Mouse (Mus musculus) thymus, postnatal 10 days (tissue): ENCODE measurements around the gene Tmem269.
A peak's percentile ranks its signal among the peaks of the same experiment; 100 is the strongest.

Experiments
- DNase-seq, 2 experiments: peaks; one replicate each; pipeline ENCODE4 v3.0.0; 2021; ENCODE audit warnings: low spot score in 2 of 2

Gene Tmem269

DNA sequence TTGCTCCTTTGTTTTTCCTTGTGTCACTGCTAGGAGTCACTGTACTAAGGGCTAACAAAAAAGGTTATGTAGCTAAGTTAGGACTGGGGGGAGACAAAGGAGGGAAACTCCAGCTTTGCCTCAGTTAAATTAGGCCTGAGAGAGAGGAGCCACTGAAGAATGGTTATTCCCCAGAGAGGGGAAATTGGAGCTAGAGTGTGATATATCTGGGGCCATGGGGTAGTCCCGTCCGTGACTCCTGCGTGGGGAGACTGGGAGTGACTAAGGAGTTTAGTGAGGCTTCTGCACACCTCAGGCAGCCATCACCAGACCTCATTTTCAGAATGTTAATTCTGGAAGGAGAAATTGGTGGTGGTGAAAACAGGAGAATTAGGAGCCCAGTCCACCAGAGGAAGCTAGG is 16.3 kb upstream of the Tmem269 start:
- DNase-seq: no peak

DNA sequence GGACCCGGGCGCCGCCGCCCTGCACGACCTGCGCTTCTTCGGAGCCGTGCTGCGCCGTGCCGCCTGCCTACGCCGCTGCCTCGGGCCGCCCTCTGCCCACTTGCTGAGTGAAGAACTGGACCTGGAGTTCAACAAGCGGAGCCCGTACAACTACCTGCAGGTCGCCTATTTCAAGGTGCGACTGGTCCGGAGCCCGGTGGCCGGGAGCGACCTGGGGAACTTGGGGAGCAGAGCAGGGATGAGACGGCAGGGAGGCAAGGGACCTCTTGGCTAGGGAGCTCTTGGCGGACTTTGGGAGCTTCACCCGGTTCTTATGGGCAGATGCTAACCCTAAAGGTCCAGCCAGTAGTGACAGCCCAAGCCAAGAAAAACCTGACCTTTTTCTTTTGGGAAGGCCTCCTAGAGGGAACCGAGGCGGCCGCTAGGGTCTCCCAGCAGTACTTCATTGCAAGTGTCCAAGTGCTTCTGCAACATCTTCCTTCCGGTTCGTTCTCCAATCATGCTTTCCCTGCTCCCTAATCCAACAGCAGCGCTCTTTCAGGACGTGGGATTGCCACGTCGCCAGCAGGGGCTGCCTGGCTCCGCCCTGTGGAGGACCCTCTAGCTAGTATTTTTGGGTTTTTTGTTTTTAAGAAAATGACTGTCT is 15.4 kb upstream of the Tmem269 start:
- DNase-seq: peak in 1 of 2 experiments; percentile 31

DNA sequence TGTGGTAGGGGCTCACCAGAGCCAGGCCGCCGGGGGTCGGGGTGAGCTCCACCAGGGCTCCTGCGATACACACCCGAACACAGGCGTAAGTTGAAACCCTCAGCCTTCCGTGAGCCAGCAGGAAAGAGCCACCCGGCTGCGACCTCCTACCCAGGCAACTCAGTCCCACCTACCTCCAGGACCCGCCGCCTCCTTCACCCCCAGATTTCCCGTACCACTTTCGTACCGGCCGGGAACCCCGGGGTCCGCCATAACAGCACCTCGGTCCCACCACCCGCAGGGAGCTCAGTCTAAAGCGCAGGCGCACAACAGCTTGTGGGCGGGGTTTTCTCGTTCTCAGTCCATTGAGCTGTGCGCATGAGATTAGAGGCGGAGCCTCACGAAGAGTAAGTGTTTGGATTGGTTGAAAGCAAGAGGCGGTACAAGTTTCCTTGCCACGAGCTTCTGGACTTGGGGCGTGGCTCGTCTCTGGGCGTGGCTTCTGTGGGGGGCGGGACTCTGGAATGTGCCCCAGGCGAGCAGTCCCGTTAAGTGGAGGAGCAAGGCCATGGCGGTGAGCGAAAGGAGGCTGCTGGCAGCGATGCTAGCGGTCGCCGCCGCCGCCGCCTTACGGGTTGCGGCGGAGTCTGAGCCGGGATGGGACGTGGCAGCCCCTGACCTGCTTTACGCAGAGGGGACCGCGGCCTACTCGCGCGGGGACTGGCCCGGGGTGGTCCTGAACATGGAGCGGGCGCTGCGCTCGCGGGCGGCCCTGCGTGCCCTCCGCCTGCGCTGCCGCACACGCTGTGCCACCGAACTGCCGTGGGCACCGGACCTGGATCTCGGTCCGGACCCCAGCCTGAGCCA is 14.6 kb upstream of the Tmem269 start, which contains the start of the genes AU022252 and P3h1:
AU022252 (minus strand) TSS at position 303 of the 846 bp plus-strand sequence.
P3h1 (plus strand) TSS at position 506 of the 846 bp plus-strand sequence.
- DNase-seq: peak; percentile 99

DNA sequence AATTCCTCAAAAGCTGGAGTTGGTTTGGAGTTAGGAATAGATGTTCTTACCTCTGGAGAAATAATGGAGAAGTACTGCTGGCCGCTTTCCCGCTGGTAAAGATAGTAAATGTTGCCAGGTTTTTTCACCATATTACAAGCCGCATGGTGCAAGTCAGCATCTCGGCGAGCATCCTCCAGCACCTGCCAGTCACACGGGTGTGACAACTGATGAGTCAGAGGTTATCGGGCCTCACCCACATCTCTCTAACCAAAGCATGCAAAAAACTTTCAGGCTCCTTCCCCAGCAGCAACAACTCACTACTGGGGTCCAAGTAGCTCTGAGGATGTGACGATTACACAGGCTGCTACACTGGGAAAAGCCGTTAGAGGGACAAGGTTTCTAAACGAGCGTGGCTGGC is 8.7 kb upstream of the Tmem269 start:
- no peak for DNase-seq

GRCm38 (mm10) chr4:119225719-119226118 is 7.7 kb upstream of the Tmem269 start:
- no peak for DNase-seq

DNA sequence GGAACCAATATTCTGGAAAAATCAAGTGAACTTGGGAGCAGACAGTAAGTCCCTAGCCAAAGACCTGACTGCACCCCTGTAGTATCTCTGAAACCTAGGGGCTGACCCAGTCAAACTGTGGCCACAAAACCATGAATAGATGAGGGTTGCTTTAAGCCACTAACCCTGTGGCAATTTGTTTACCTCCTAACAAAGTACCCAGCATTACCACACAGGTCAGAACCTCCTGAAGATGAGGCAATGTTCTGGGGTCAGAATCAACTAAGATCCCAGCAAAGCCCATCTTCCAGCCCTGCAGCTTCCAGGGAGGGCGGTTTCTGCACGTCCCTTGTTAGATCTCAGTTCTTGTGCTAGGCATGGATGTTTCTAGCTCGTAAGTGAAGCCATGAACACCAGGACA is 6.5 kb upstream of the Tmem269 start:
- no peak for DNase-seq

DNA sequence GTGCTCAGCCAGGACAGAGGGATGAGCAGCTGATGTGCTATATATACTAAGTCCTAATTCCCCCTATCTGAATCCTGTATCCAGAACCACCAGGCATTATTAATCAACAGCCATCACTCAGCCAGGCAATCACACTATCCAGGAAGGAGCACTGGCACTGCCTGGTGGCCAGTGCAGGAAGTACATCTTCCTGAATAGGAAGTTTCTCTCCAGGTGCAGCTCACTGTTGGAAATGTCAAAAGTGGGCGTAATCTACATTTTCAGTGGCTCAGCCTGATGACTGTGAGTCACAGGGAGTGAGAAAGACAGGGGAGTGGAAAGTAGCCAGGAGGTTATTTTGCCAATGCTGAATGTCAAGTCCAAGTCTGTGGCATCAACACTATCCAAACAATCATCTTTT is 5.7 kb upstream of the Tmem269 start:
- no peak for DNase-seq

- DNase-seq: no peak
Observed at GRCm38 (mm10) chr4:119216667-119217066, 1.4 kb downstream of the Tmem269 start.

DNA sequence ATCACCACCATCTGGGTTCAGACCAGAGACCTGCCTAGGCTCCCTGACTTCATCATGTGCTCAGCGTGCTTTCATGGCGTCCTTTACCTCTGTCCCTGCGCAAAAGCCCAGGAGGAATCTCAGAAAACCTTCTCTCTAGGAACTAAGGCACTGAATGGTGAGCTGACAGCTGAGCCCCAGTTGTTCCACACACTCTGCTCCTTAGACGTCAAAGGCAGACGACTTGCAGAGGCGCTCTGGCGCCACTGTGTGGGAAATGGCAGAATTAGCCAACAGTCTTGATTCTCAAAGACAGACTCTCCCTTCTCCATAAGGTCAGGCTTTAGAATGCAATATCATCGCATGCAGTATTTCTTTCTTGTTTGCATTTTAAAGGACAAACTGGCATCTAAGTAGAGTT is 13.3 kb downstream of the Tmem269 start:
- peak; percentile 13 to 55 for DNase-seq

- no peak for DNase-seq
Observed at GRCm38 (mm10) chr4:119198105-119198504, 19.9 kb downstream of the Tmem269 start.

GRCm38 (mm10) chr4:119195582-119196320 is 22.3 kb downstream of the Tmem269 start:
- DNase-seq: no peak

DNA sequence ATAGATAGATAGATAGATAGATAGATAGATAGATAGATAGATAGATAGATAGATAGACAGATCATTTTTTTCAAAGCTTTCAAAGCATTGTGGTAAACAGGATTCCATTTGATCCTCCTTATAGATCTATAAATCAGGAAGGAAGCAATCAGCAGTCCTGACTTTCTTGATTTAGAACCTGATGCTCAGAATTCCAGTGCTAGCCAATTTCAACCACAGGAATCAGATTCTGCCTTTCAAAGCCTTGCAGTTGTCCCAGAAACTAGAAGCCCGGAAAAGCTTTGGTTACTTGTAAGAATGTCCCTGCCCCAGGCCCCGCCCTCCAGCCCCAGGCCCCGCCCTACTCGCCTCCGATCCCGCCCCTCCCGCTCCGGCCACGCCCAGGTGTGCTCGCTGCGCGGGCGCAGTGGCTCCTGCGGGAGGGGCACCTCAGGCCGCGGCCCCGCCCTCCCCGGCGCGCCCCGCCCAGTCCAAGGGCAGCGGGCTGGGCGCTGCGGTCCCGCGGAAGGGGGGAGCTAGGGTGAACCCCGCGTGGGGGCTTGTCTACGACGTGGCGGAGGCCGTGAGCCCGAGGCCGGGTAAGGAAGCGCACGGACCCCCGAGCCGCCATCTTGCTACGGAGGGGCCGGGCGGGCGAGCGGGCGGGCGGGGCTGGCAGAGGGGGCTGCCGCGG is 23.0 kb downstream of the Tmem269 start, which contains the start of gene Svbp:
Svbp (plus strand) TSS at position 398 of the 673 bp plus-strand sequence.
- peak; percentile 76 to 90 for DNase-seq

DNA sequence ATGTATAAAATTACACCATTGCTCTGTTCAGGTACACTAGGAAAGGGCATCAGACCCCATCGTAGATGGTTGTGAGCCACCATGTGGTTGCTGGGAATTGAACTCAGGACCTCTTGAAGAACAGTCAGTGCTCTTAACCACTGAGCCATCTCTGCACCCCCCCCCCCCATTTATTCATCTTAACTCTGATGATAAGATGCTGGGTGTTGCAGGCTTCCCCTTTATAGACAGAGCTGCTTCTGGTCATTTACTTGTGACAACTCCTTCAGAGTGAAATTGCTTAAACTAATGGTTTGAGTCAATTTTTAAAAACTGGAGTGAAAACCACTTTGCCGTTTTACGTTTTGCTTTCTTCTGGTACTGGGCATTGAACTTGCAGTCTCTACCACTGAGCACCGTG is 25.3 kb downstream of the Tmem269 start:
- no peak for DNase-seq

- no peak for DNase-seq
Observed at GRCm38 (mm10) chr4:119191273-119191672, 26.7 kb downstream of the Tmem269 start.

GRCm38 (mm10) chr4:119190618-119191017 is 27.4 kb downstream of the Tmem269 start:
- no peak for DNase-seq

DNA sequence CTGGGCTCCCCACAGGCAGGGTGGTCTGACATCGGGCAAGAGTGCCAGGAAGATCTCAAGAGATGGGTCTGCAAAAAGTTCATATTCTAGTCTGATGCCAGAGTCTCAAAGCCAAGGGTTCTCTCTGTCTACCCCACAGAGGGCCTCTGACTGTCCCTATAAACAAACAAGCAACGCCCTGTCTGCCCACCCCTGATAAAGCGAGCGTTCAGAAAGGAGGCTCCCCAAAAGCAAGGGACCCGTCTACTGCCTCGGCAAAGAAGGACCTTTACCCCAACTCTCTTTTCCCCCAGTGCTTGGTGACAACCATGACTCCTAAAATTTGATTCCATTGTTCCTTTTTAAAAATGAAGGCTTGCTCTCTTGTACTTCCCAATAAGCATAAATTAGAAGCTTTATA is 28.2 kb downstream of the Tmem269 start, which contains the start of gene Ermap:
Ermap (minus strand) TSS at position 148 of the 400 bp plus-strand sequence.
- DNase-seq: no peak

DNA sequence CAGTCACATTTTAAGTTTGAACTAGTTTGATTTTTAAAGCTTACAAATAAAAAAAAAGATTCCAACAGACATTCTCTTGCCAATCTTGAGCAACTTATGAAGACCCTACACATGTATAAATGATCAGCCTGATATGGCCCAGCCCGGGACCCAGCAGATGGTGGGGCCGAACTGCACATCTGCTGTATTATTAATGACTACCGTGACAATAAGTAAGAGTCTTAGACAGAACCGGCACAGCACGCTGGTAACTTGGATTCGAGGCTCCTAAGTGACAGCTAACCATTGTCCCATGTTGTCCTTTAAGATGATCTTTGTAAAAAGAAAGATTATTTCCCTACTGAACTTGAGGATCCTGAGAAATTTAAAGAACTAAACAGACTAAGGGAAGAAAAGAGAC is 28.6 kb downstream of the Tmem269 start:
- no peak for DNase-seq

DNA sequence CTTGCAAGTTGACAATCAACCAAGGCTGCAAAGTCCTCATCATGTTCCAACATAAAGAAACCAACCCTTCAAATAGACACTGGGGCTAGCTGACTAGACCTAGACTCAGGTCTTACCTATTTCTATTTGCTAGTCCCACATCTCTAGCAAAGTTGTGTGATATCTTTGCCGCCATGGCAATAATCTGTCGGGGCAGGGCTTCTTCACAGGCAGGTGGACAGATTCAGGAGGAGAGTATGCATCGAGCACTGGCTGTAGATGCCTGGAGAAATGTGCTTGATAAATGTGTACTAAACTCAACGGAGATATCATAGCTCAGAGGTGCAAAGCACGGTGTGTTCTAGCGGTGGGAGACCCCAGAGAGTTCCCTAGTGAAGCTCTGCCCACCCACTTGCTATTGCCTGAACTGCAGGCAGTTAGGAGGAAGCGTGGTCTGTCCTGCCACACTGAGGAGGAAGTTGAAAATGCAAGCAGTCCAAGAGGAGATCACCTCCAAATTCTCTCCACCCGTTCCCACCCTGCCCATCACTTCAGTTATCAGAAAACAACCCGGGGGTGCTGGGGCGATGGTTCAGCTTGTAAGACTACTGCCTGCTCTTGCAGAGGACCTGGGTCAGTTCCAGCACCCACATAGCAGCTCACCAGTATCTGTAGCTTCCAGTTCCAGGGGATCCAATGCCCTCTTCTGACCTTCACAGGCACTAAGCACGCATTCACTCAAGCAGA is 29.8 kb downstream of the Tmem269 start:
- DNase-seq: no peak

DNA sequence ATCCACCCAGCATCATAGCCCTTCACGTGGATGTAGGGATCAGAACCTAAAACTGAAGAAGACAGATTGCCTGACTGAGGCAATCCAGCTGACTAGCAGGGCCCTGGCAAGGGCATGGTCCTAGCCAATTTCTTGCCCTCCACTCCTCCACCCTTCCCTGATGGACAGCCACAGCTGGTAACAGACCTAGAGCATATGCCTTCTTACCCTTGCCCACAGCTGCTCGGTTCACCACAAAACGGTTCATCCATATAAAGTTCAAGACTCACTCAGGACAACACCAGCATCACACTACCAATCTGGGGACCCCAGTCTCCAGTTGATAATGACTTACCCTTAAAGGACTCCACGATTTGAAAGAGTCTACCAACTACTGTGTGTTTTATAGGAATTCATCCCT is 32.2 kb downstream of the Tmem269 start:
- no peak for DNase-seq

- DNase-seq: no peak
Observed at GRCm38 (mm10) chr4:119183525-119183924, 34.5 kb downstream of the Tmem269 start.

GRCm38 (mm10) chr4:119181456-119181855 is 36.6 kb downstream of the Tmem269 start:
- no peak for DNase-seq
